Mouse (Mus musculus) testis, adult 10 weeks (tissue): ENCODE measurements around the gene Hacd1. TPM values are rescaled to one million over a fixed set of nuclear protein-coding genes. Genes with fewer than 3 reads are reported as not detected.

Experiments used
- polyA plus RNA-seq: library from polyadenylated mRNA; stranded (reverse); fragments of 350-450 nt; fragmentation: Illumina TruSeq; extraction: RNeasy Lipid Tissue Mini Kit (QIAGEN cat#74804); gene quantifications from one replicate; pipeline ENCODE4 v1.2.3, GENCODE M21; 2014; ENCODE audit warnings: low read depth, low replicate concordance

The Hacd1 gene
- polyA plus RNA-seq: 93.6 TPM

GRCm38 (mm10) chr2:14055566-14056331, at the start of gene Hacd1:
Gene Hacd1 (minus strand): TSS chr2:14056135.

DNA sequence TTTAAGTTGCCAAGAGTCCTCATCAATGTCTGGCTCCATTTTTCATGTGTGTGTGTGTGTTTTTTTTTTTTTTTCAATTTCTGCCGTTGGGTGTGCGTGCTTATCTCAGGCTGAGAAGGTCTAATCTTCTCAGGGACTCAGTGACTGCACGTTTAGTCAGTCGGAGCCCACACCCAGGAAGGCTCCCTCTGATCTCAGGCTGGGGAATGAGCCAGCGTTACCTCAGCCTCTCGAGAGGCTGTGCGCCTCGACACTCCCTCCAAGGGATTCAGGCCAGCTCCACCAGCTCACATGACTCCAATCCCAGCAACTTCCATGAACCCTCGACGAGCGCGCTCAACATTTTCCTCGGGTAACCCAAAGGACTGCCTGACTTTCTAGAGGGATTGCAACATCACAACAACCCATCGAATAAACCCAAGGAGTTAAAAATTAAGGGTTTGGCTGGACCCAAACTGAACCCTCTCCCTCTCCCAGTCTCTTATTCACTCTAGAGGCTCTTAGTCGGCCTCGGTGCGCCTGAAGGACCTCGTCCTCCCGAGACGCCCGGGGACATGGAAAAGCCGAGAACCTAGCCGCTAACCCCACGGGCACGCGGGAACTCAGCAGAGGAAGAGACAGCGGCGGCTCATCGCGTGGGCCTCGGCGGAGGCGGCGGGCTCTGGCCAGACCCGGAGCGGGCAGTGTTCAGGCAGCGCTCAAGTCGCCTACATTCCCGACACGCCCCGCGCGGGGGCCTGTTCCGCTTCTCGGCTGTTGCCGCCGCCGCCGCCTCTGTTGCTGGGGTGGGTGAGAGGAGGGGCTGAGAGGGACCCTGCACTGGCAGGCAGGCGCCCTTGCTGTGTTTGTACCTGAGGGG, 17.7 kb upstream of the Hacd1 start, which contains the start of gene Stam:
TSS of gene Stam (plus strand) at position 737 of the 859 bp plus-strand sequence.

Other genes starting within 250 kb of the Hacd1 start
- 45.2 TPM for gene Stam, start 18.0 kb upstream of the Hacd1 start, polyA plus RNA-seq
- gene Tmem236, start 118.4 kb upstream of the Hacd1 start, polyA plus RNA-seq: 1.5 TPM
- 37.9 TPM for gene Mrc1, start 173.3 kb upstream of the Hacd1 start, polyA plus RNA-seq